Mouse (Mus musculus) layer of hippocampus, adult 2 months (tissue): ENCODE measurements at regions not wholly inside any gene's neighbourhood (a gene's known extent, or its start where the extent isn't known, plus 50 kb on each side); places are given as distances from the start of the nearest gene placed in this dataset.

Experiments used
- DNase-seq, 2 experiments: peaks; one replicate each; pipeline ENCODE4 v3.0.0; 2022; ENCODE audit warnings: low spot score in 2 of 2
- H3K27ac ChIP-seq: fragments of 200-600 bp; 2 replicates; pipeline ENCODE4 v1.8.1; 2022
- H3K4me3 ChIP-seq: fragments of 200-600 bp; 2 replicates; pipeline ENCODE4 v1.8.1; 2022; ENCODE audit warnings: mild to moderate bottlenecking
- CTCF ChIP-seq: fragments of 200-600 bp; conservative IDR thresholded peaks from 2 replicates; pipeline ENCODE4 v1.8.1; 2022; ENCODE audit warnings: antibody characterized with exemption, mild to moderate bottlenecking, moderate library complexity

DNA sequence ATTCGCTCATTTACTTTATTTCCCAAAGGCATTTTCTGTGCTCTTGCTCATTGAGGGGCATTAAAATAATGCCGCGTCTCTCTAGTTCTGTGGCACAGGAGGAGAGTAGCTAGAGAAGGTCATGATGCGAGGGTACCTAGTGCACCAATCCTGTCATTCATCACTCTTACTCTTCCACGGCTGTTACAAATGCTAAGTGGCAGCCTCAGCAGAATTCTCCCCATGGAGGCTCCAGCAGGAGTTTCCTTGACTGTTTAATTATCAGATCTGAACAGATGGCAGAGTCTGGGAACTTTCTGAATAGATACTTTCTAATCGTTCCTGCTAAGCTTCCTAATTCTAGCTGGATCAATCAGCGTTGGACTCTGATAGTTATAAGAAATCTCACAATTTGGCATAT, 354.0 kb upstream of the Steap1 start:
- TF ChIP-seq CTCF, result no peak
- DNase-seq, result peak in 1 of 2 experiments; percentile 26
- Histone ChIP-seq H3K4me3 (no peak overlapping the region), H3K27ac (no peak overlapping the region)
